Mouse (Mus musculus): ENCODE data around the gene Nup205.

The Nup205 gene

GRCm38 (mm10) chr6:35245086-35245485, 67.9 kb downstream of the Nup205 start:
- DNase-seq (ENCODE audit: extremely low read depth, low read depth), result no peak

GRCm38 (mm10) chr6:35251807-35252476, 74.7 kb downstream of the Nup205 start:
- peak; percentile 35 for DNase-seq (ENCODE audit: extremely low read depth, low read depth)

- DNase-seq (ENCODE audit: extremely low read depth, low read depth), result peak; percentile 51
Observed at GRCm38 (mm10) chr6:35252477-35253346, 75.5 kb downstream of the Nup205 start.

GRCm38 (mm10) chr6:35253474-35253873, 76.3 kb downstream of the Nup205 start:
- peak; percentile 6 for DNase-seq (ENCODE audit: extremely low read depth, low read depth)

GRCm38 (mm10) chr6:35254136-35254904, 77.1 kb downstream of the Nup205 start:
- peak; percentile 79 for DNase-seq (ENCODE audit: extremely low read depth, low read depth)

GRCm38 (mm10) chr6:35255017-35255416, 77.8 kb downstream of the Nup205 start:
- DNase-seq (ENCODE audit: extremely low read depth, low read depth), result peak; percentile 10

GRCm38 (mm10) chr6:35256691-35257090, 79.5 kb downstream of the Nup205 start:
- DNase-seq (ENCODE audit: extremely low read depth, low read depth), result peak; percentile 95

GRCm38 (mm10) chr6:35257626-35258190, 80.5 kb downstream of the Nup205 start:
- DNase-seq (ENCODE audit: extremely low read depth, low read depth), result no peak

GRCm38 (mm10) chr6:35258922-35259321, 81.7 kb downstream of the Nup205 start:
- DNase-seq (ENCODE audit: extremely low read depth, low read depth), result no peak

- no peak for DNase-seq (ENCODE audit: extremely low read depth, low read depth)
Observed at GRCm38 (mm10) chr6:35259526-35259925, 82.3 kb downstream of the Nup205 start.

GRCm38 (mm10) chr6:35260531-35260930, 83.3 kb downstream of the Nup205 start:
- no peak for DNase-seq (ENCODE audit: extremely low read depth, low read depth)

- no peak for DNase-seq (ENCODE audit: extremely low read depth, low read depth)
Observed at GRCm38 (mm10) chr6:35265580-35266278, 88.5 kb downstream of the Nup205 start.

GRCm38 (mm10) chr6:35268711-35269110, 91.5 kb downstream of the Nup205 start:
- DNase-seq (ENCODE audit: extremely low read depth, low read depth), result no peak

GRCm38 (mm10) chr6:35269643-35270042, 92.4 kb downstream of the Nup205 start:
- DNase-seq (ENCODE audit: extremely low read depth, low read depth), result no peak

- DNase-seq (ENCODE audit: extremely low read depth, low read depth), result no peak
Observed at GRCm38 (mm10) chr6:35271094-35271855, 94.1 kb downstream of the Nup205 start.

GRCm38 (mm10) chr6:35271868-35272765, 94.9 kb downstream of the Nup205 start:
- no peak for DNase-seq (ENCODE audit: extremely low read depth, low read depth)

GRCm38 (mm10) chr6:35273391-35274082, 96.3 kb downstream of the Nup205 start:
- DNase-seq (ENCODE audit: extremely low read depth, low read depth), result no peak

GRCm38 (mm10) chr6:35277903-35278587, 100.8 kb downstream of the Nup205 start:
- DNase-seq (ENCODE audit: extremely low read depth, low read depth), result no peak

Data from MEL-GATA-1-ER (cell line).